Mouse (Mus musculus) forebrain, embryonic 11.5 days (tissue): ENCODE measurements around the gene Ift43. TPM values are rescaled to one million over a fixed set of nuclear protein-coding genes. Genes with fewer than 3 reads are reported as not detected.
A peak's percentile ranks its signal among the peaks of the same experiment; 100 is the strongest.

Experiments
- ATAC-seq: fragments of 200-750 bp; cut with Nextera tagmentation; replicated peaks from 2 replicates; pipeline ENCODE4 v1.8.0; 2017; ENCODE audit warnings: moderate TSS enrichment; ENCODE audit not compliant: low FRiP score
- DNase-seq: peaks from one replicate; pipeline ENCODE4 v3.0.0-alpha.2; 2017; ENCODE audit warnings: low spot score
- H3K27ac ChIP-seq: fragments of 300-500 bp; sonication (generic); 2 replicates; pipeline ENCODE4 v1.5.1; 2014; ENCODE audit warnings: low read depth, low read length
- H3K27me3 ChIP-seq: fragments of 300-500 bp; sonication (generic); 2 replicates; pipeline ENCODE4 v1.6.1; 2014; ENCODE audit warnings: mild to moderate bottlenecking, low read length, mixed read lengths; ENCODE audit not compliant: control insufficient read depth, insufficient read depth
- H3K36me3 ChIP-seq: fragments of 300-500 bp; sonication (generic); 2 replicates; pipeline ENCODE4 v1.6.1; 2014; ENCODE audit warnings: mild to moderate bottlenecking, low read length, moderate library complexity, mixed read lengths; ENCODE audit not compliant: control insufficient read depth, insufficient read depth
- H3K4me1 ChIP-seq: fragments of 300-500 bp; sonication (generic); replicated peaks from 2 replicates; pipeline ENCODE4 v1.6.1; 2014; ENCODE audit warnings: low read length, mixed read lengths; ENCODE audit not compliant: control insufficient read depth, insufficient read depth
- H3K4me2 ChIP-seq: fragments of 300-500 bp; sonication (generic); 2 replicates; pipeline ENCODE4 v1.6.1; 2014; ENCODE audit warnings: low read depth, mild to moderate bottlenecking, low read length, moderate library complexity, mixed read lengths; ENCODE audit not compliant: severe bottlenecking
- H3K4me3 ChIP-seq: fragments of 300-500 bp; sonication (generic); 2 replicates; pipeline ENCODE4 v1.5.1; 2014; ENCODE audit warnings: low read depth, low read length
- H3K9ac ChIP-seq: fragments of 300-500 bp; sonication (generic); 2 replicates; pipeline ENCODE4 v1.6.1; 2014; ENCODE audit warnings: low read length
- H3K9me3 ChIP-seq: fragments of 300-500 bp; sonication (generic); 2 replicates; pipeline ENCODE4 v1.6.1; 2016; ENCODE audit warnings: low read length, mixed read lengths; ENCODE audit not compliant: control insufficient read depth
- WGBS: fragments of 180-500 bp; shearing (Covaris S2); extraction: QIAGEN DNeasy Blood & Tissue Kit; methylation state at CpG from one replicate; pipeline ENCODE4 v1.1.7; 2014; 5-methylcytosine and 5-hydroxymethylcytosine counted together
- polyA plus RNA-seq: library from polyadenylated mRNA; unstranded; fragments of >200 nt; fragmentation: Nextera tagmentation; extraction: Ambion mirVana; gene quantifications from 2 replicates; pipeline ENCODE4 v1.2.1, GENCODE M21; 2014

The Ift43 gene
- polyA plus RNA-seq, 1 experiment from 2014 or later, result 80.9 TPM

DNA sequence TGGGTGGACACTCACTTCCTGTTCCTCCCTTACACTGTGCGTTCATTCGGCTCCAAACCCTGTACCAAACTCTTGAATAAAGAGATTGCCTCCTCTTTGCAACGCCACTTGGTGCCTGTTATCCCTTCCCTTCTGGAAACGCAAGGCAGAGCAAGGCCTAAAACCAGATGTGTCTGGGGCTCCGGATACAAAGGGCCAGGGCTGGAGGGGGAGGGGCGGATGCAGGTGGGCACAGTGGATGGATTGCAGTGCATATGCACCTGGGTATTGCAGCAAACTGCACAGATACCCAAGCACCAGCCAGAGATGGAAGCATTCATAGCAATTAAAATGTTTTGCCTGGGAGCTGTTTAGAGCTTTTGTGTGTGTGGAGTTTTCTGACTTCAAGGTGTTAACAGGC is 91.0 kb downstream of the Ift43 start:
- no peaks in the 10 kb centered on the region for H3K9me3 ChIP-seq
- H3K36me3 ChIP-seq, result no peaks in the 10 kb centered on the region
- 45% methylated on average over 6 of the region's 6 CpGs for WGBS
- H3K4me2 ChIP-seq, result no peak overlapping the region
- no peak for DNase-seq
- peaks cover 5% of the 10 kb centered on the region for H3K4me1 ChIP-seq
- ATAC-seq, result no peak
- H3K27me3 ChIP-seq, result peaks cover 2% of the 10 kb centered on the region; the same call in 1 of the 2 replicates
- H3K9ac ChIP-seq, result no peak overlapping the region
- no peak overlapping the region for H3K27ac ChIP-seq
- no peak overlapping the region for H3K4me3 ChIP-seq

DNA sequence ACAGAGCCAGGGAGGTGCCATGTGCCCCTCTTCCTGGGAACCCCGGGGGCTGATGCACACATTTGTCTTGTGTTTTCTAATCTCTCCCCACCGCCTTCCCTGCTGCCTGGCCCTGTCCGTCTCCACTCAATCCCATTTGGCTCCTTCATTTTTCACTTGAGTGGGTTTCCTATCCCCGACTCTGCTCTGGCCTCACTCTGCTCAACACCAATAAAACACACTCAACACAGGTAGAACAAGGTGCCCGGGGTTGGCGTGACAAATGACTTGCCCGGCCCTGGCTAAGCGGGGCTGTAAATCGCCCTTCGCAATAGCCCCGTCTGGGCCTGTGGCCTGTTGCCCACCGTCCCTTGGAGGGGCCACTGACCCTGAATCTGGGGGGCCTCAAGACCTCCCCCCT is 92.0 kb downstream of the Ift43 start:
- Histone ChIP-seq H3K4me1 (peaks cover 5% of the 10 kb centered on the region), H3K9me3 (no peaks in the 10 kb centered on the region), H3K36me3 (no peaks in the 10 kb centered on the region), H3K4me2 (no peak overlapping the region), H3K27ac (no peak overlapping the region), H3K4me3 (no peak overlapping the region), H3K27me3 (peaks cover 2% of the 10 kb centered on the region; the same call in 1 of the 2 replicates), H3K9ac (no peak overlapping the region)
- DNase-seq, result no peak
- ATAC-seq, result no peak
- WGBS, result 70% methylated on average over 12 of the region's 12 CpGs

DNA sequence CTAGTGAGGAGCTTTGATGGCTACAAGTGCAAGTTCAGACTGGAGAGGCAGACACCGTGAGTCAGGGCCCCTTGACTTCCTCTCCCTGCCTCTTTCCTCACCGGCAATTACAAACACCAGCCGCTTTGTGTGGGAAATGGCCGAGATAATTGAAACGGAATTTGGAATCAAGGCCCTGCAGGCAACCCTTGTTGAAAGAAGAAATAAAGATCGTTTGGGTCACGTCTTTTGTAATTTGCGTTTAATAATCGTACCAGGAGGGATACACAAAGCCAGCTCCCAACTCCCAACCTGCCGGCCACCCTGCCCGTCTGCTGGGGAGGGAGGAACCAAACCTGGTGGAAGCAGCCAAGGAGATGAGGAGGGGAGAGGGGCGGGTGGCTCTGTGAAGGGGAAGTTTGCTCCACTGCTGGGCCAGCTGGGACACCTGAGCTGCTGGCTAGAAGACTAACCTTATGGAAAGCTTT is 93.2 kb downstream of the Ift43 start:
- ATAC-seq, result 0 out of 2 replicates have a peak, but pooled peaks have one; percentile 42
- Histone ChIP-seq H3K4me1 (peaks cover 5% of the 10 kb centered on the region), H3K27me3 (peaks cover 2% of the 10 kb centered on the region; the same call in 1 of the 2 replicates), H3K4me3 (no peak overlapping the region), H3K4me2 (no peak overlapping the region), H3K36me3 (no peaks in the 10 kb centered on the region), H3K9ac (no peak overlapping the region), H3K27ac (no peak overlapping the region), H3K9me3 (no peaks in the 10 kb centered on the region)
- 3% methylated on average over 12 of the region's 12 CpGs for WGBS
- DNase-seq, result peak; percentile 65

DNA sequence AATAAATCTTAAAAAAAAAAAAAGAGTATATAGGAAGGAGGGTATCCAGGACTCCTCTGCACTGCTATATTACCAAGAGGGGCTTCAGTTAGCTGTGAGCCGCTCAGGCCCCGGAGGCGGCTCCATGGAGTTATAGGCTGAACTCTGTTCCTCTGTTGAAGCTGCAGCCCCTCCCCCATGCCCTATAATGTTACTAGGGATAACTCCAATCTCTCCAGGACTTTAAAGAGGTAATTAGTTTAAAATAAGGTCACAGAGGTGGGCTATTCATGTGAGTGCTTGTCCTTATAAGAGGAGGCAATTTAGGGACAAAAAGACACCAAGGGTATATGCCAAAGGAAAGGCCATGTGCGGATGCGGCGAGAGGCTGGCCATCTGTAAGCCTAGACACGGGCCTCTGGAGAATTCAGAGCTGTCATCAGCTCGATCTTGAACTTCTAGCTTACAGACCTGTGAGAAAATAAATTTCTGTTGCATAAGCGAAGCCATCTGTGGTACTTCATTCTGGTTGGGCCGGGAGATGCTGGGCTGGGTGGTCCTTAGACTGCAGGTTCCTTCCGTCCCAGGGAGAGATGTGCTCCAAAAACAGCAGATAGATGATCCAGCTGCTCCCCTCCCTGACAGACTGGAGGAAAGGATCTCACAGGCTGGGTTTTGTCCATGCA is 94.5 kb downstream of the Ift43 start:
- Histone ChIP-seq H3K27me3 (peaks cover 2% of the 10 kb centered on the region; the same call in 1 of the 2 replicates), H3K27ac (no peak overlapping the region), H3K4me2 (no peak overlapping the region), H3K9ac (no peak overlapping the region), H3K4me1 (peaks cover 12% of the 10 kb centered on the region), H3K9me3 (no peaks in the 10 kb centered on the region), H3K36me3 (no peaks in the 10 kb centered on the region), H3K4me3 (no peak overlapping the region)
- DNase-seq (no peak), ATAC-seq (no peak)
- 59% methylated on average over 11 of the region's 11 CpGs for WGBS

DNA sequence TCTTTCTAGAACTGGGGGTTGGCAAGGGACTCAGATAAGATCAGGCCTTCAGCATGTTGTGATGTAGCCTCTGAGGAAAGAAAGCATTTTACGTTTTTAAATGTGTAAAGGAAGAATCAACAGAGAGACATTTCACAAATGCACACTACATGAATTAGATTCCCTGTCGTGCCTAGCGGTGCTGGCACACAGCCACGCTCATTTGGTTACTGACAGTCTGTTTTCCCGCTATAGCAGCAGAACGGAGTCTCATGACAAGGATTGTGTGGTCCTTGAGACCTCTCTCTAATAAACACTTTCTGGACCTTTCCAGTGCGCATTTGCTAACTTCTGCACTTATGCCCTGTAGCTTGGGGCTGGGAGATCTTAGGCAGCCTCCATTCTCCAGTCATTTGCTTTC is 96.9 kb downstream of the Ift43 start:
- no peak for DNase-seq
- peaks cover 2% of the 10 kb centered on the region; the same call in 1 of the 2 replicates for H3K27me3 ChIP-seq
- peaks cover 17% of the 10 kb centered on the region for H3K4me1 ChIP-seq
- WGBS, result 86% methylated on average over 7 of the region's 7 CpGs
- no peak for ATAC-seq
- no peak overlapping the region for H3K9ac ChIP-seq
- no peak overlapping the region for H3K27ac ChIP-seq
- no peaks in the 10 kb centered on the region for H3K36me3 ChIP-seq
- no peaks in the 10 kb centered on the region for H3K9me3 ChIP-seq
- no peak overlapping the region for H3K4me3 ChIP-seq
- H3K4me2 ChIP-seq, result no peak overlapping the region

DNA sequence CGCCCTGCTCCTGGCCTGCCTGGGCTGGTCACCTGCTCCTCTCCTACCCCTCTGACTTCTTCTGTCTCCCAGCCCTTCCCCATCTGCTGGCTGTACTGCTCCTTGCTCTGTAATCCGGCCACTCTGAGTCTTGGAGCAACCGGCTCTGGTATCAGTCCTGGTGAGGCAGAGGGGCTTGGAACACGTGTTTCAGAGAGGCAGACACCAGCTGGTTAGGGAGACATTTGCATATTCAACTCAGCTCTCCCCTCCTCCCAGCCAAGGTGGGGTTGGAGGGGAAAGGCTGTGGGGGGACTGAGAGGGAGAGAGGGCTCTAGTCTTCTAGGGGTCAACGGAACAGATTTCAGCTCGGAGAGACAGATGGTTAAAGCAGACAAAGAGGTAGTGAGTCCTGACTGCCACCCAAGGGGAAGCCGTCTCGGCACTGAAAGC is 99.0 kb downstream of the Ift43 start:
- no peaks in the 10 kb centered on the region for H3K27me3 ChIP-seq
- H3K4me3 ChIP-seq, result no peak overlapping the region
- DNase-seq, result no peak
- no peak overlapping the region for H3K4me2 ChIP-seq
- peak; percentile 68 for ATAC-seq
- no peaks in the 10 kb centered on the region for H3K36me3 ChIP-seq
- peak overlapping the region; percentile 62 for H3K27ac ChIP-seq
- no peaks in the 10 kb centered on the region for H3K9me3 ChIP-seq
- no peak overlapping the region; the same call in 1 of the 2 replicates for H3K9ac ChIP-seq
- WGBS, result 32% methylated on average over 8 of the region's 8 CpGs
- H3K4me1 ChIP-seq, result peaks cover 12% of the 10 kb centered on the region

DNA sequence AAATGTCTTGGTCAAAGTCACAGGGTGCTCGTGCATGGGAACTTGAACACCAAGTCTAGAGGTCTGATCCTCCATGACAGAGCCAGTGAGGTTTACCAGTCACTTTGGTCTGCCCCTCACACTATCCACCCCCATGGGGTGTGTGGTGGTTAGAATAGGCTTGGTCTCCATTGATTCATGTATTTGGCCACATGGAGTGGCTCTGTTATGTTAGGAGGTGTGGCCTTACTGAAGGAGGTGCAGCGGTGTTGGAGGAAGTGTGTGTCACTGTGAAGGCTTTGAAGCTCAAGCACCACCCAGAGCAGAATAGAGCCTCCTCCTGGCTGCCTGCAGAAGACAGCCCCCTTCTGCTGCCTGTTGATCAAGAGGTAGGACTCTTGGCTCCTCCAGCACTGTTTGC is 99.5 kb downstream of the Ift43 start:
- no peak overlapping the region for H3K9ac ChIP-seq
- WGBS, result 56% methylated on average over 2 of the region's 2 CpGs
- H3K4me2 ChIP-seq, result no peak overlapping the region
- DNase-seq (no peak), ATAC-seq (peak; percentile 40; the same call in 1 of the 2 replicates)
- H3K4me1 ChIP-seq, result peaks cover 12% of the 10 kb centered on the region
- H3K27ac ChIP-seq, result peak overlapping the region; percentile 62
- no peaks in the 10 kb centered on the region for H3K27me3 ChIP-seq
- H3K9me3 ChIP-seq, result no peaks in the 10 kb centered on the region
- no peak overlapping the region for H3K4me3 ChIP-seq
- H3K36me3 ChIP-seq, result no peaks in the 10 kb centered on the region

DNA sequence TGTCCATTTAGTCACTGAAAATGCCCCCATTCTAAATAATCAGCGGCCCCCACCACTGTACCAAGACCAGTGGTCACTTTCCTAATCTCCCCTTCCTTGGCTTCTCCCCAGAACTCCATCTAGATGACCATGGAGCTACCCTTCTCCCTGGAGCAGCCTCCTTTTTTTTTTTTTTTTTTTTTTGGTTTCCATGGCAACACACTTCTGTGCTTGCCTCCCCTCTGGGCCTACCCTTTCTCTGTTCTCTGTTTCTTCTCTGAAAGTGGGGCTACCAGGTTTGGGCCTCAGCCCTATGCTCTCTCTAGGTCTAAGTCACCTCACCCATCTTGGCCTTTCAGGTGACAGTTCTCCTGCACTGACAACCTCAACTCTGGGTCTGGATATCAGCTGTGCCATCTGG is 100.1 kb downstream of the Ift43 start:
- Histone ChIP-seq H3K27ac (peak overlapping the region; percentile 62; the same call in 1 of the 2 replicates), H3K36me3 (no peaks in the 10 kb centered on the region), H3K9me3 (no peaks in the 10 kb centered on the region), H3K27me3 (no peaks in the 10 kb centered on the region), H3K4me2 (no peak overlapping the region), H3K4me3 (no peak overlapping the region), H3K4me1 (peaks cover 12% of the 10 kb centered on the region), H3K9ac (no peak overlapping the region)
- ATAC-seq, result no peak
- 81% methylated on average over 1 of the region's 1 CpGs for WGBS
- no peak for DNase-seq

DNA sequence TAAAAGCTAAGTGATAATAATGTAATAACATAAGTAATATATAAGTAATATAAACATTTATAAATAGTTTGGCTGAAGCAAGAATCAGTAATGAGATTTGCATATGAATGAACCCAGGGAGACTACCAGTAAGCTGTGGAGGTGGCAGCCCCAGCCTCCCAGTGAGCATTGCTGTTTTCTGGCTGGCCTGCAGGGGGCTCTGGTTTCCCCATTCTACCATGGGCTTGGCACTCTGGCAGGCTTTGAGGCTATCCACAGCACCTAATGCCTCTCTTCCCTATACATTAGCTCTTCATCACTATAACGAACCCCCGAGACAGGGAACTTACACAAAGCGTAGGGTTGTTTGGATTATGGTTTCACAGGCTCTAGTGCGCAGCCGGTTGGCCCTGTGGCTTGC is 105.8 kb downstream of the Ift43 start:
- Histone ChIP-seq H3K27me3 (no peaks in the 10 kb centered on the region; the same call in 1 of the 2 replicates), H3K9ac (no peak overlapping the region), H3K4me3 (no peak overlapping the region), H3K36me3 (no peaks in the 10 kb centered on the region), H3K4me1 (0 out of 2 replicates have a peak, but pooled peaks cover 4% of the 10 kb centered on the region), H3K9me3 (no peaks in the 10 kb centered on the region), H3K4me2 (no peak overlapping the region), H3K27ac (no peak overlapping the region)
- DNase-seq (peak; percentile 74), ATAC-seq (0 out of 2 replicates have a peak, but pooled peaks have one; percentile 46)
- WGBS, result 36% methylated on average over 5 of the region's 5 CpGs
